Mouse (Mus musculus) layer of hippocampus, adult 9-11 months (tissue): ENCODE results near the gene Tmem115.
"Not testable (repeated sequence)": the region's sequence is repeated elsewhere in the genome, so short reads cannot be mapped to it uniquely, and the experiment has no call there.

Experiments used
- DNase-seq: peaks from one replicate; pipeline ENCODE4 v3.0.0; 2022

The Tmem115 gene

DNA sequence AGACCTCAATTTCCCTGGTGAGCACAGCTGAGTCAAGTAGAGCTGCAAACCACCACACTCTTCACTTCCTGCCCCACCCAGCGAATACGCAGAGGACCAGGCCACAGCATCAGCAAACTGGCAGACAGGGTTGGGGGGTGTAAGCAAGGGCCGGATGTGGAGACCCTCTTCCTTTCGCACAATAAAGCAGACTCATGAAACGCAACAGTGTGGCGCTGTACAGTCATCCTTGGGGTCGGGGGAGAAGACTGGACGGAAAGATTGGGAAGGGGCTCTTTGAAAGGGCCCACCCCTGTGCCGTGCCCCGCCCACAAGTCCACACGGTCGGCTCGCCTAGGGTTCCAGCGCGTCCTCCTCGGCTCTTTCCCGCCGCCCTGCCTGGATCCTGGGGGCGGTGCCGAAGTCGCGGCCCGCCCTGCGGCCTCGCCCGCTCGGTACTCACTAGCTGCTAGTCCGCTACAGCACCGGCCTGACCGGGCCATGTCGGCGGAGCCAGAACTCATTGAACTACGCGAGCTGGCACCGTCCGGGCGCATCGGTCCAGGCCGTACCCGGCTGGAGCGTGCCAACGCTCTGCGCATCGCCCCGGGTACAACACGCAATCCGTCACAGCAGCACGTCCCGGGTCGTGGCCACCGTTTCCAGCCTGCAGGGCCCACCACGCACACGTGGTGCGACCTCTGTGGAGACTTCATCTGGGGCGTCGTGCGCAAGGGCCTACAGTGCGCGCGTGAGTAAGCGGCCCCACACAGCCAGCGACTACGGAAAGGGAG is 17.6 kb downstream of the Tmem115 start, which contains the start of gene Rassf1:
Gene Rassf1, plus strand, starts transcription at position 439 of the 773 bp plus-strand sequence.
- DNase-seq, result no peak

DNA sequence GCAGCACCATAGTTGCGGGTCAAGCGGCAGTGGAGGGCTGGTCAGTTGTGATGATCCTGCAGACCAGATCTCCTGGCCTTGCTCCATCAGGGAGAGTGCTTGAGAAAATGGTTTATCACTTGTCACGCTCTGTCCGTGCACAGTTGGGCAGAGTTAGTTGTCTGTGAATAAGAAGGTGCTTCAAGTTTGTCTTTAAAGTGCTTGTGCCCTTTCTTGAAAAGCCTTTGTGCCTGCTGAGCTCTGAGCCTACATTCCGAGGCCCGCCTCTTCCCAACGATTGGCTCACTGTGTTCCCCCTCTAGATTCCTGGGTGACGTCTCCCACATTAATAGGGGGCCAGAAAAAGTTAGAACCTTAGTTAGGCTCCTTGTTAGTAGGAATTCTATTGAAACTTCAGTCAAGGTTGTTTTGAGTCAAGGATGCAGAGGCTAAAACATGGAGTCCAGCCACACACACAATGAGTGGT is 18.2 kb downstream of the Tmem115 start:
- no peak for DNase-seq

DNA sequence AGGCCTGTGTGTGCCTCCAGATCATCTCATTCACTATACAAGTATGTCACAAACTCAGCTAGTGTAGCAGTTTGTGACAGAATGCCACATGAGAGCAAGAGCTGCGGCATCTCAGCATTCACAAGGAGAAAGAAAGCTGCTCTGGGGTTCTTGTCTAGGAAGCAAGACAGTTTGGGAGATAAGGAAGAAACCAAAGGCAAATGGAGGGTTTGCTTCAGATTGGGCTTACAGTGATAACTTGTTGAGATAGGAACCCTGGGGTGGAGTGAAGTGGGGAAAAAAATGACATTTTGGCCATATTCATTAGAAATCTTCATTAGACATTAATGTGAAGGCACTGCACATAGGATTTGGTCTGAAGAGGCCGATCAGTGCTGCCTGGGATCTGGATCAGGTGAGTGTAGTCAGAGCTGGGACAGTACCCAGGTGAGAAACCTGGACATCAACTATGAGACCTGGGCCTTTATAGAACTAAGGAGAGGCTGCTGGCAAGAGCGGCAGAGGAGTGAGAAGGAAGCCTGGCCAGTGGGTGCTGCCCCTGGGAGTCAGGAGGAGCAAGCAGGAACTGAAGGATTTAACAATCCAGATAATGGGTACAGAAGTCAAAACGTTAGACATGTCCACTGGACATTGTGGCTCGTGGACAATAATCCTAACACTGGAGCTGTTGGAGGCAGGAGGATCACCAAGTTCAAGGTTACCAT is 19.1 kb downstream of the Tmem115 start:
- no peak for DNase-seq

- no peak for DNase-seq
These were observed 20.0 kb downstream of the Tmem115 start for GRCm38 (mm10) chr9:107553541-107554318.

- peak; percentile 97 for DNase-seq
These were observed 20.6 kb downstream of the Tmem115 start for GRCm38 (mm10) chr9:107554319-107554825.

DNA sequence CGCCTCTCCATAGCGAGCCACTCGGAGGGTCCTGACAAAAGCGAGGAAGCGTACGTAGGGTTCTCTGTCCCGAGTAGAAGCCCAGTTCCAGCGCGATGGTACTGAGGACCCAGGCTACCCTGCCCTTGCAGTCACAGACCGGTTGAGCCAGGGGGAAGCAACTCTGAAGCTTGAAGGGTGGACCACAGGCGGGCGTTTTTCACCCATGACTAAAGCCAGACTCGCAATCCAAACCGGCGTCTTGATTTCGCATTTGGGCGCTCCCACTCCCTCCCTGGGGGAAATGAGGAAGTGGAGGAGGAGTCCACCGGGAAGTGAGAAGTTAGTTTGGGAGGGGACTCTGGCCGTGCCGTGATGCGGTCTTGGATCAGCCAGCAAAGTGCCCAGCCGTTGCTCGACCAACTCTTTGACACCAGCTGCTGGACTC is 21.3 kb downstream of the Tmem115 start:
- no peak for DNase-seq

DNA sequence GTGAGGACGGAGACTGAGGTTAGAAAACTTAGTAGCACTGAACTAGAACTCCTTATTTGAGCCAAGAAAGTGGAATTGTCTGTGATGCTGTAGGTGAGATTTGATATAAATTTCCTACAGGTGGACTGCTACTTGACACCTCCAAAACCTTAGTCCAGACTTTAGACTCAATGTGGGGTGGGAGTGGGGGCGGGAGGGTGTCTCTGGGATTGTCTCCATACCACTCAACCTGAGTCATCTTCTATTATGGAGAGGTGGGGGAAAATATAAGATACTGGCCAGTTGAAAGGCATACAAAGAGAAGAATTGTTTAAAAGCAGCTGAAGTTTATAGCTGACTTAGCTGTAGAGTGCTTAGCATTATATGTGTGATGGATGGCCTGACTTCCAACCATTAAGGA is 22.0 kb downstream of the Tmem115 start:
- no peak for DNase-seq

DNA sequence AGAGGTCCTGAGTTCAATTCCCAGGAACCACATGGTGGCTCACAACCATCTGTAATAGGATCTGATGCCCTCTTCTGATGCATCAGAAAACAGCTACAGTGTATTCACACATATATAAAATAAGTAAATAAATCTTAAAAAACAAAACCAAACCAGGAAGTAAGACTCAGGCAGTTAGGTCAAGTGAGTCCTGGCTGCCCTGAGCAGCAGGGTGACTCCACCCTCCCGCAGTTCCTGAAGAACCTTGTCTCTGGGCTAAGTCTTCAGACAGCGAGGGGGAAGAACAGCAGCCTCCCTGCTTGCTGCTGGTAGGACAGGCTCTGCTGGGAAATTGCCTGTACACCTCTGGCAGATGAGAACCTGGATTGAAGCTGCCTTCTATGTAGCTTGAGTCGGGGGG is 22.6 kb downstream of the Tmem115 start:
- no peak for DNase-seq

GRCm38 (mm10) chr9:107563029-107563581 is 29.4 kb downstream of the Tmem115 start, which contains the start of gene Tusc2:
Gene Tusc2, plus strand, starts transcription at chr9:107563255.
- peak; percentile 97 for DNase-seq

DNA sequence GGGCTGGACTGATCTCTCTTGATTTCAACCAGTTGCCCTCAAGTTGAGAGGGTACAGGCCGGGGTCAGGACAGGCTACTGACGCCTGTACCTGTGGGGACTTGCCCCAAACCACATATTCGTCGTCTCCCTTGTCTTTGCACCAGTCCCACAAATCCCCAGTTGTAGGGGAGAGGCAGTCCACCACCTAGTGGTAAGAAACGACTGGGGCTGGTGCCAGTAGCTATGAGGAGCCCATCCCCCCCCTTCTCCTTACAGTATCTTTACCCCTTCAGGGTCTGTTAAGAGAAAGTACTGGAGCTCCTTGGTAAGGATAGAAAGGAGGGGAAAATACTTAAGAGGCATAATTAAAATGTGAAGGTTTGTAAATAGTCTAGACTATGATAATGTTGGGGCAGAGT is 31.8 kb downstream of the Tmem115 start:
- DNase-seq, result not testable (repeated sequence)

DNA sequence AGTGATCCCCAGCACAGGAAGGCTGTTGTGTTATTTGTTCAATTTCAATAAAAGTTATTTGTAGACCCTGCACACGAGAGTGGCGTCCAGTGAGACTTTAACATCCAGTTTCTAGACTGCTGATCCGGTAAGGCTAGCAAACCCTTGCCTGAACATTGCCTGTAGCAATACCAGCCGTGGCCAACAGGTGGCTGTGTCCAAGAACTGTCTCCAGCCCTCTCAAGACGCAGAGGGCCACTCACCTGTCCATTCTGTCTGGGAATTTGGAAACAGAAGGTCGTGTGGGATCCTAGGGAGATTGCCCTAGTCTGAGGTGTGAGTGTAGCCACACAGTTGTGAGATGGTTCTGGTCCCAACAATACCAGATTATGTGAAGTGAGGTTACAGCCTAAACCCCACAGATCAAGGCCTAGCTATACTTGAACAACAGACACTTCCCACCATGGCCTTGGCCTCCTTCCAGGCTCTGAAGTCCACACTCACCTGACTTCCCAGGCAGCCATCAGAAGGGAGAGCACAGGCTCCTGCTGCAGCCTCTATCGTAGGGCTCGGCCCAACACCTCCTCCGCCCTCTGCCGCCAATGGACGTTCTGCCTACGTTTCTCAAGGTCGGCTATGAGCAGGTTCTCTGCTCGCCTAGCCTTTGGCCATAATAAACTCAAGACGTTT is 32.4 kb downstream of the Tmem115 start:
- DNase-seq, result no peak

DNA sequence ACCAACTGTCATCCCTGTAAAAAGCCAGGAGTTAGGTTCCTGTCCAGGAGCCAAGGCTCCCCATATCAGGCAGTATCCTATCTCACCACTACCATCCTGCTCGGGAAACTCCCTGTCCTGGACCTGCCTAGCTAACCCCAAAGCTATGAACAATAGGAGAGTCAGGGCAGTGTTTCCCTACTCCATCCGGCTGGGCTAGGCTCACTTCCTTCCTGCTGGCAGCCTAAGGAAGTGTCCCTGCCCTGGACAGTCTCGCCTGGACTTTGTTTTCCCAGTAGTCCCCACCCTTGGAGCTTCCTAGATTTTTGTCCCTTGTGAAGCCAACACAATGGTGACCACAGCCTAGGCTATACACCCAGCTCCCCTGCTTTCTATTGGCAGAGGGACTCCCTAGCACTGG is 33.1 kb downstream of the Tmem115 start:
- DNase-seq, result no peak

DNA sequence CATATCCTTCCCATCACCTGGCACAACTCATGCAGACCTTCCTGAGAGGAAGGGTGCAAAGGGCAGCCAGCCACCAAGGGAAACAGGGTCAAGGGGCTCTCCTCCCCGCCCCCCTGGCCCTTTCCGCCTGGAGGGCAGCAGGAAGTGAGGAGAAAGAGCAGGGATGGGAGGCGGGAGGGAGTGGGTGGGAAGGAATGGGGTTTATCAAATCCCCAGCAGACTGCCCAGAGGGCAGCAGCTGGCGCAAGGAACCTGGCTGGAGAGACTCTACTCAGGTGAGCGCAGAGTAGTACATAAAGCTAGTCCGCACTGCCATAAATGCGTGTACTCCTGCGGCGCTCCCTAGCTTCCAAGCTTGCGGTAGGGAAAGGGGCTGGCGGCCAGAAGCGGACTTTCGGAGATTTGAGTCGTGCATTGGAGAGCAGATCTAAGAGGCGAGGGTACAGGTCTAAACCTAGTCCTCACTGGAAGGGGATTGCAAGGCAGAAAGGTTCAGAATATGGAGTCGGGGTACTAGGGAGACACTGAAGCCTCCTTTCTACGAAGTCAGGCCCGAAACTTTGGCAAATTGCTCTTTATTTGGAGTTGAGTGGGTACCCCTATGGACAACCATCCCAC is 34.1 kb downstream of the Tmem115 start, which contains the start of gene Hyal2:
Gene Hyal2, plus strand, starts transcription at position 244 of the 618 bp plus-strand sequence.
- DNase-seq, result no peak

DNA sequence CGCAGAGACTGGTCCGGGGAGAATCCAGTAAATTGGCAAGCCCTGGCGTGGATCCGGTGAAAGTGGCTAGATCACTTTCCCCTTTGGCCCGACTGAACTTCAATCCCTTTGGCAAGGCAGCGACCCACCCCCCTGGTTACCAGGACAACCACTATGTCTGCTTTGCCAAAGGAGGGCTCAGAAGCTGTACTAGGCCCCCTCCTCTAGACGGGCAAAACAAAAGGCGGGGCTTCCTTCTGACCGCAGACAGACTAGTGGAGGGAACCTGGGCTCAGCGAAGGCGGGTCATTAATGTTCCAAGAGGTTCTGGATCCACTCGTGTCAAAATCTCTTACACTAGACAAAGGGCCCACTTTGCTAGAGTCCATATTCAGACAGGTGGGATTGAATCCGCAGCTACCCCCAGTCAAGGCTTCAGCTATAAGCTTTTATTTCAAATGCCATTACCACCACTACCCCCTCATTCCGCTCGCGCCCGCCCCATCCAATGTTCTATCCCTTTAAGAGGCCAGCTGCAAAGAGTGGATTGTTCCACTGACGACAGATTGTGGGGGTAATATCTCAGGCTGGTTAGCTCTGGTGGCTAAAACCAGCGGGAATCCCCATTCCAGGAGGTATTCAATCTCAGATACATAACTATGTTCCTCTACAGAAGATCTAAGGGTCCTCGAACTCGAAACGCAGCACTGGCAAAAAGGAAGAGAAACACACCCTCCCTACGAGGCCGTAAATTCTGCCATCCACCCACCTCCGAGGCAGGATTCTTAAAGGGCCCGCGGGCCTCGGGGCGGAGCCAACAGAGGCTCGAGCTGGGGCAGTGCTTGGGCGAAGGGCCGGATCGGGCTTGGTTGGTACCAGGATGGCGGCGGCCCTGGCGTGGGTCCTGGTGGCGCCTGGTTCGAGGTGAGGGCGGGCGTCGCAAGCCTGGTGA is 34.9 kb downstream of the Tmem115 start:
- peak; percentile 87 for DNase-seq

DNA sequence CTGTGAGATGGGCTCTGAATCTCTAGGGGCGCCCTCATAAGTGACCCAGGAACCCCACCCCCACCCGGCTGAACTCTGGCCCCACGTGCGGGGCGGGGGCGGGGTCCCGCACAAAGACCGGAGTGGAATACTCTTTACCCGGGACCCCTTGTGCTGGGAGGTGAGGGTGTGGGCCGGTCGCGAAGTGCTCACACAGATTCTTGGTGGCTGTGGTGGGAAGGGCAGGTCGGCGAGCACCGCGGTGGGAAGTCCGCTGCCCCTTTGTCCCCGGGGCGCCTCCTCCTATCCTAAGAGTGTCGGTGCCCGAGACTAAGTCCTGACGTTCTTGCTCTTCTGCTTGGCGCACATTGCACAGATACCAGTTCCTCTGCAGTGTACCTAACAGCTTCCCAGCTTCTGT is 35.5 kb downstream of the Tmem115 start:
- DNase-seq, result no peak

- no peak for DNase-seq
These were observed 36.3 kb downstream of the Tmem115 start for GRCm38 (mm10) chr9:107570016-107570415.

DNA sequence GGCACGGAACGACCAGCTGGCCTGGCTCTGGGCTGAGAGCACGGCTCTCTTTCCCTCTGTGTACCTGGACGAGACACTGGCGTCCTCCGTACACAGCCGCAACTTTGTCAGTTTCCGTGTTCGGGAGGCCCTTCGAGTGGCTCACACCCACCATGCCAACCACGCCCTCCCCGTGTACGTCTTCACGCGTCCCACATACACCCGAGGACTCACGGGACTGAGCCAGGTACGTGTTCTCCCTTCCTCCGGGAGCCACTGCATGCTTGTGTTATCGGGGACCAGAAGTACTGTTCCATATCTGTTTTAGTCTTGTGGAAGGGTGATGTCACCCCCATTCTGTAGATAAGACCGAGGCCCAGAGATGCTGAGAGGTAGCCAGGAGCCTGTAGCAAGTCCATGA is 37.1 kb downstream of the Tmem115 start:
- no peak for DNase-seq

DNA sequence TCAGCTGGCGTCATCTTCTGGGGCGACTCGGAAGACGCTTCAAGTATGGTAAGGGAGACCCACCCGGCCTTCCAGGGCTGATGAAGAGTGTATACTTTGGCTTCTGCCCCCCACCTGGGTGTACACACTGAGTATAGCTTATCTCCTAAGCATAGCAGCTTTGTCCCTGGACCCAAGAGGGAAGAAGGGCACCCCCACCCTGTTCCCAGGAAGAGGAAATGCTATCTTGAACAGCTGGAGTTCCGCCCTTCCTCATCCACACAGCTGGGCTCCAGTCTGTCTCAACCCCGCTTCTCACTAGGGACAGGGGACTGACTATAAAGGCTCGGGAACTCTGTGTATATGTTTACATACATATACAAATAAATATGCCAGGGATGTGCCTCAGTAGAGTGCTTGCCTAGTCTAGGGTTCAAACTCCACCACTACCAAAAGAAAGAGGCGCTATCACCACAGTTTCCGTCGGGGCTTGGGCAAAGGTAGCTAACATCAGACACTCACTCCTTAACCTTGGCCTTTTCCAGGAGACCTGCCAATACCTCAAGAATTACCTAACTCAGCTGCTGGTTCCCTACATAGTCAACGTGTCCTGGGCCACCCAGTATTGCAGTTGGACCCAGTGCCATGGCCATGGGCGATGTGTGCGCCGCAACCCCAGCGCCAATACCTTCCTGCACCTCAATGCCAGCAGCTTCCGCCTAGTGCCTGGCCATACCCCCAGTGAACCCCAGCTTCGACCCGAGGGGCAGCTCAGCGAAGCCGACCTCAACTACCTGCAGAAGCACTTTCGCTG is 38.0 kb downstream of the Tmem115 start:
- DNase-seq, result no peak

- no peak for DNase-seq
These were observed 38.5 kb downstream of the Tmem115 start for GRCm38 (mm10) chr9:107572327-107572662.

GRCm38 (mm10) chr9:107573774-107574173 is 40.0 kb downstream of the Tmem115 start:
- not testable (repeated sequence) for DNase-seq
